Mouse (Mus musculus): ENCODE data around the gene Tenm2.

DNA sequence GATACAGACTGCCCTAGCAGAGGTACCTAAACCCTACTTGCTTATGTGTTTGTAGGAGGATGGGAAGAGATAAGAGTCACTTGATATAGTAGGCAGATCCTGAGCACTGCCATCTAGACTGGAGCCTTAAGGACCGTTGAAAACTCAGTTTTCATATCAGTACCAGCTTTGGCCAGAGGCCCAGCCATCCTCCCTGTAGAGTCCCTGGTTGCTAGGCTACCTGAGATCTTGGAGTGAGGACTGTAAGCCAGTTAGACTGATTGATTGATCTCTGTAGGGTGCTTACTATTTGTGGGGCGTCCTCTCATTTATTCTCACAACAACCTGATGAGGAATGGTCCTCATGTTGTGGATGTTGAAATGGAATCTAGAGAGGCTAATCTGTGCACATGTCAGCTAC is 1041.4 kb downstream of the Tenm2 start:
- TF ChIP-seq CTCF (IDR thresholded peaks at IDR 0.05) (no peak), EP300 (IDR thresholded peaks at IDR 0.05) (no peak)

All from lung, postnatal 0 days (tissue).